Mouse (Mus musculus): ENCODE data around the gene Sucla2.

DNA sequence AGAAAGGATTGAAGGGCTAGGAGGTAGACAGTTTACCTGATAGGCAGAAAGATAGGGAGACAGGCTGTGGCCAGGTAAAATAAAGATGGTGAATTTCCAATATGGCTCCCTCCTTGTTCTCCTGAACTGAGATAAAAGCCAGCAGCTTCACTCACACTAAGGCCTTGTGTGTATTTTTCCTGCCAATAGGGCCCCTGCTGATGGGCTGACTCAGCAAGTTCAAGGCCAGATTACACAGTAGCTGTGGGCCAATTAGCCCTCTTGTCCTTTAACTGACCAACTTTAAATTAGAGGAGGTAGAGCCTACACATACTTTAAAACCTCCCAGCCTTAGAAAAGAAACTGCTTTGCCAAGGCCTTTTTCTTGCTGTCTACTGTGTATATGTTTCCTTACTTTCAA lies 51.2 kb downstream of the Sucla2 start:
- TF ChIP-seq POLR2A (IDR thresholded peaks at IDR 0.05; ENCODE audit: control insufficient read depth, extremely low read depth, insufficient read depth, low read length, poor library complexity) = no peak
- no peak for TF ChIP-seq CTCF (IDR thresholded peaks at IDR 0.05; ENCODE audit: borderline replicate concordance, control insufficient read depth, extremely low read depth, insufficient read depth, low read length, poor library complexity)
